Mouse (Mus musculus) E14TG2a.4 (cell line): ENCODE results near the gene Insl6.

Experiments used
- H3K27me3 ChIP-seq: 2 replicates; pipeline ENCODE4 v1.6.1; 2014; ENCODE audit warnings: low read length, control low read depth; ENCODE audit not compliant: insufficient read depth
- H3K36me3 ChIP-seq: 2 replicates; pipeline ENCODE4 v1.6.1; 2014; ENCODE audit warnings: low read length, control low read depth; ENCODE audit not compliant: insufficient read depth
- H3K4me1 ChIP-seq: replicated peaks from 2 replicates; pipeline ENCODE4 v1.6.1; 2014; ENCODE audit warnings: low read depth, low read length, control low read depth
- H3K4me3 ChIP-seq: replicated peaks from 2 replicates; pipeline ENCODE4 v1.5.1; 2014; ENCODE audit warnings: mild to moderate bottlenecking, low read length
- H3K9me3 ChIP-seq: 2 replicates; pipeline ENCODE4 v1.6.1; 2014; ENCODE audit warnings: low read length, control low read depth
- CTCF ChIP-seq: conservative IDR thresholded peaks from 2 replicates; pipeline ENCODE4 v1.5.1; 2014; ENCODE audit warnings: low read length
- NANOG ChIP-seq: IDR thresholded peaks from 2 replicates; pipeline ENCODE4 v1.6.1; 2014; ENCODE audit warnings: borderline replicate concordance, low read length, mixed read lengths
- POU5F1 ChIP-seq: IDR thresholded peaks from 2 replicates; pipeline ENCODE4 v1.6.1; 2014; ENCODE audit warnings: low read length, borderline replicate concordance

The Insl6 gene

GRCm38 (mm10) chr19:29368671-29369309 lies 43.6 kb upstream of the Insl6 start:
- peaks cover 26% of the 10 kb centered on the region for H3K4me1 ChIP-seq
- H3K27me3 ChIP-seq = peaks cover 23% of the 10 kb centered on the region
- no peaks in the 10 kb centered on the region for H3K9me3 ChIP-seq
- TF ChIP-seq POU5F1 (no peak), CTCF (no peak), NANOG (no peak)
- no peaks in the 10 kb centered on the region for H3K36me3 ChIP-seq
- no peak overlapping the region for H3K4me3 ChIP-seq

- Histone ChIP-seq H3K4me1 (peaks cover 22% of the 10 kb centered on the region), H3K27me3 (peaks cover 23% of the 10 kb centered on the region), H3K9me3 (no peaks in the 10 kb centered on the region), H3K36me3 (no peaks in the 10 kb centered on the region), H3K4me3 (no peak overlapping the region)
- TF ChIP-seq CTCF = no peak
- no peak for TF ChIP-seq NANOG
- no peak for TF ChIP-seq POU5F1
These were observed 42.9 kb upstream of the Insl6 start for GRCm38 (mm10) chr19:29368041-29368440.

DNA sequence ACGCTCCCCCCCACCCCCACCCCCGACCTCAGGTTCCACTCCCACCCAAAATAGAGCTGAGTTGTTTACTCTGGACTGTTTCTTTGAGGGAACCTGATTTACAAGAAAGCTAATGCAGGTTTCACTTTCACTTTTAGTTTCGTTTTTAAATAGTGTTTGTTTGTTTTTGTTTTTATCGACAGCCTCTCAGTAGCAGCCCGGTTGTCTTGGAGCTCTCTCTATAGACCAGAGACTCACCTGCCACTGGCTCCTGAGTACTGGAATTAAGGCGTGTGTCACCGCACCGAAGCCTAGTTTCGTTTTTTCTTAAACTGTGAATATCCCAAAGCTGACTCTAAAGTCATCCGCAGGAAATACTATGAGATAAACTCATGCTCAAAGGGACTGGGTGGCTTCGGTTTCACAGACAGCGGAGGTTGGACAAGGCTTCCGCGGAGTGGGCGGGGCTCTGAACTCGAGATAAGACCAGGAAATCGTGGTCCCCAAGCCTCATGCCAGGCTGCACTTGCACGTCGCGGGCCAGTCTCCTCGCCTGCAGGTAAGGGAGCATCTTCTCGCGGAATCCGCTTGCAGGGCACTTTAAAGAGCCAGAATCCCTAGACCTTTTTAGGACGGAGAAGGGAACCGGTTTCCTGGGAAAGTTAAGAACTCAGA lies 41.9 kb upstream of the Insl6 start, which contains the start of the genes Plgrkt and Cd274:
Gene Plgrkt (minus strand): TSS at position 422 of the 654 bp plus-strand sequence.
Gene Cd274 (plus strand): TSS at position 487 of the 654 bp plus-strand sequence.
- H3K27me3 ChIP-seq = peaks cover 23% of the 10 kb centered on the region
- TF ChIP-seq POU5F1 (no peak), NANOG (no peak), CTCF (no peak)
- no peaks in the 10 kb centered on the region for H3K9me3 ChIP-seq

GRCm38 (mm10) chr19:29366226-29366968 lies 41.2 kb upstream of the Insl6 start:
- TF ChIP-seq NANOG = no peak
- no peak for TF ChIP-seq CTCF
- no peak for TF ChIP-seq POU5F1
- no peaks in the 10 kb centered on the region for H3K36me3 ChIP-seq
- no peak overlapping the region for H3K4me3 ChIP-seq
- peaks cover 23% of the 10 kb centered on the region for H3K27me3 ChIP-seq
- H3K9me3 ChIP-seq = no peaks in the 10 kb centered on the region
- peaks cover 31% of the 10 kb centered on the region for H3K4me1 ChIP-seq

More for the DNA sequence above, 41.9 kb upstream of the Insl6 start, which contains the start of the genes Plgrkt and Cd274:
- H3K4me3 ChIP-seq = peak within 1 kb of the TSS; percentile 43
- H3K4me1 ChIP-seq = peaks cover 27% of the 10 kb centered on the region
- no peaks in the 10 kb centered on the region for H3K36me3 ChIP-seq

DNA sequence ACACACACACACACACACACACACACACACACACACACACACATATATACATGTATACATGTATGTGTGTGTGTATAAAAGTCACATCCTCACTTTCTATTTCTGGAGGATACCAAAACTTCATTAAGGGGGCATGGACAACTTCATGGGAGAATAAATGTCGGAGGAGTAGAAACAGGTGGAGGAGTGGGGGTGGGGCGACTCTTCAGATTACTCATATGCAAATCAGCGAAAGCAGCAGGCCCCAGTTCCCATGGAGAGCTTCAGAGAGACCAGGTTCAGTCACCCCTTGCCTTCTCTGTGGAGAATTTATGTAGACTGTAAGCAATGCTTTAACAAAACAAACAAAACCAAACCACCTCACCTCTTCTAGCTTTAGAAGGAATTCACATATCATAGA lies 39.9 kb upstream of the Insl6 start:
- no peak overlapping the region for H3K4me3 ChIP-seq
- TF ChIP-seq NANOG (no peak), CTCF (no peak), POU5F1 (no peak)
- H3K36me3 ChIP-seq = no peaks in the 10 kb centered on the region
- H3K27me3 ChIP-seq = peaks cover 23% of the 10 kb centered on the region
- H3K9me3 ChIP-seq = no peaks in the 10 kb centered on the region
- H3K4me1 ChIP-seq = peaks cover 37% of the 10 kb centered on the region

DNA sequence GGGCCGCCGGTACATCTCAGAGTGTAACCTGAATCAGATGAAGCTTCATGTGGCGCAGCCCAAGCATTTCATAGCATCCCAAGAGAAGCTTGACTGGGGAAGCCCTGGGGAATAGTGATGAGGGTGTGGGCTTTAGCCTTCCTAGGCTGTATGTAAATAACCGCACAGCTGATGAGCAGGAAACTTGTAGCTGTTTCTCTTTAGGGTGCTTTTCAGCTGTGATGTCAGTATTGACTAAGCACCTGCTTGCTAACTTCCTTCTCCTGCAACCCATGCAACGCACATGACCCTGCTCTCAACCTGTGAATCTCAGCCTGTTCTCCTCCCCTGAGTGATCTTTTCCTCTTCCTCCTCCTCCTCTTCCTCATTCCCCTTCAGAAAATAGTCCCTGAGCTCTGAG lies 38.9 kb upstream of the Insl6 start:
- H3K4me3 ChIP-seq = no peak overlapping the region
- no peaks in the 10 kb centered on the region for H3K9me3 ChIP-seq
- TF ChIP-seq NANOG (no peak), CTCF (no peak), POU5F1 (no peak)
- no peaks in the 10 kb centered on the region for H3K36me3 ChIP-seq
- H3K27me3 ChIP-seq = peaks cover 23% of the 10 kb centered on the region
- peaks cover 37% of the 10 kb centered on the region for H3K4me1 ChIP-seq

DNA sequence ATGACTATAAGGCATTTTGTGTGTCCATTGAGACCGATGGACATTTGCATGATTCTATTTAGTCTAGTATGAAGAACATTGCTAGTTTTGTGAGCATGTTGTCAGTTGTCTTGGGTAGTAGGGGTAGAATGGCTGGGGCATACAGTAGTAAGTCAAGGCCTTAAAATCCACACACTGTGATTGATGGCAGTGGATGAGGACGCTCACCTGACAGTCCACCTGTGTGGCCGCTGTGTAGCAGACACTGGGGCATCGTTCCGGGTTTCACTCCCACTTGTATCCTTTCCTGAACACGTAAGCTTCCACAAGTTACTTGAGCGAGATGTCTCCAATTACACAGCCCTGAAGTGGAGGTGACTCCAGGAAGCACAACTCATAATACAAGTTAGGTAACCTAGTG lies 38.4 kb upstream of the Insl6 start:
- no peaks in the 10 kb centered on the region for H3K36me3 ChIP-seq
- peaks cover 42% of the 10 kb centered on the region for H3K4me1 ChIP-seq
- TF ChIP-seq NANOG (no peak), POU5F1 (no peak), CTCF (no peak)
- H3K4me3 ChIP-seq = no peak overlapping the region
- H3K9me3 ChIP-seq = no peaks in the 10 kb centered on the region
- H3K27me3 ChIP-seq = peaks cover 20% of the 10 kb centered on the region

- Histone ChIP-seq H3K36me3 (no peaks in the 10 kb centered on the region), H3K27me3 (peaks cover 16% of the 10 kb centered on the region), H3K9me3 (no peaks in the 10 kb centered on the region), H3K4me1 (peaks cover 40% of the 10 kb centered on the region), H3K4me3 (peak overlapping the region; percentile 82)
- no peak for TF ChIP-seq CTCF
- TF ChIP-seq POU5F1 = no peak
- no peak for TF ChIP-seq NANOG
These were observed 37.2 kb upstream of the Insl6 start for GRCm38 (mm10) chr19:29362173-29362930.
